Mouse (Mus musculus) olfactory bulb, adult 2 months (tissue): ENCODE data around the gene Sgta. TPM values are rescaled to one million over a fixed set of nuclear protein-coding genes. Genes with fewer than 3 reads are reported as not detected.

Experiments used
- H3K27ac ChIP-seq: fragments of 200-500 bp; 2 replicates; pipeline ENCODE4 v1.5.1; 2012; ENCODE audit warnings: low read depth, low read length; ENCODE audit not compliant: insufficient read depth
- H3K4me1 ChIP-seq: fragments of 200-500 bp; 2 replicates; pipeline ENCODE4 v1.6.1; 2012; ENCODE audit warnings: low read length; ENCODE audit not compliant: control insufficient read depth, insufficient read depth
- H3K4me3 ChIP-seq: fragments of 200-500 bp; 2 replicates; pipeline ENCODE4 v1.5.1; 2012; ENCODE audit warnings: mild to moderate bottlenecking, low read depth, low read length, moderate library complexity; ENCODE audit not compliant: insufficient read depth
- CTCF ChIP-seq: fragments of 200-500 bp; IDR thresholded peaks from 2 replicates; pipeline ENCODE4 v1.5.1; 2012; ENCODE audit warnings: low read depth, mild to moderate bottlenecking, low read length, moderate library complexity; ENCODE audit not compliant: insufficient read depth
- POLR2A ChIP-seq: fragments of 200-500 bp; IDR thresholded peaks from 2 replicates; pipeline ENCODE4 v1.6.1; 2012; ENCODE audit warnings: mild to moderate bottlenecking, low read depth, low read length, moderate library complexity; ENCODE audit not compliant: insufficient read depth
- WGBS: fragments of 180-500 bp; shearing (Covaris S2); methylation state at CpG from one replicate; pipeline ENCODE4 v1.1.7; 2018; 5-methylcytosine and 5-hydroxymethylcytosine counted together
- polyA plus RNA-seq: library from polyadenylated mRNA; stranded (reverse); fragments of >200 nt; gene quantifications from 2 replicates; pipeline ENCODE4 v1.2.4, GENCODE M21; 2012; ENCODE audit warnings: low replicate concordance; ENCODE audit not compliant: missing spikeins, insufficient read depth, insufficient read length

The Sgta gene
- polyA plus RNA-seq, 1 experiment, result not detected

DNA sequence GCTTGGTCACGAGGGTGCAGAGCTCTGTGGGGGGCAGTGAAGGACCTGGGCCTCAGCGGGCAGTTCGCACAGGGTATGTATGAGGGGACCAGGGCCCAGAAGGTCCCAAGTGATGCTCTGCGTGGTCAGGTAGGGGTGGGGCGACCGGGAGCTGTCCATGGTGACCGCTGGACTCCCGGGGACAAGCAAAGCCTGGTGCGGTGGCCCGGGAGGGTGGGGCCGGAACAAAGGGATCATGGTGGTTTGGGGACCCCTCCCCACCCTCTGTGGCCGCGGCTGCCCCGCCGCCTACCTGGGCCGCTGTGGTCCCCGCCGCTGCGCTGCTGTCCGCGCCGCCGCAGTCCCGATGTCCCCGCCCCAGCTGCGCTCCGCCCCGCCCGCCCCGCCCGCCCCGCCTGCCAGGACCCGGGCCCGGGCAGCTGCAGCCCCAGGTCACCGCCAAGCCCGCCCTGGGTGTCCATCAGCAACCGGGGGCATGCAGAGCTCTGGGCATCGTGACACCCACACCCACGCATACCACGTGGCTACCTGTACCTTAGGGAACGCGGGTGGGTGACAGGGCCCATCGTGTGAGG is 34.8 kb downstream of the Sgta start:
- 3% methylated on average over 40 of the region's 43 CpGs for WGBS
- Histone ChIP-seq H3K4me3 (peak overlapping the region; percentile 35), H3K4me1 (peaks cover 42% of the 10 kb centered on the region), H3K27ac (no peak overlapping the region)
- TF ChIP-seq POLR2A, result no peak
- no peak for TF ChIP-seq CTCF

DNA sequence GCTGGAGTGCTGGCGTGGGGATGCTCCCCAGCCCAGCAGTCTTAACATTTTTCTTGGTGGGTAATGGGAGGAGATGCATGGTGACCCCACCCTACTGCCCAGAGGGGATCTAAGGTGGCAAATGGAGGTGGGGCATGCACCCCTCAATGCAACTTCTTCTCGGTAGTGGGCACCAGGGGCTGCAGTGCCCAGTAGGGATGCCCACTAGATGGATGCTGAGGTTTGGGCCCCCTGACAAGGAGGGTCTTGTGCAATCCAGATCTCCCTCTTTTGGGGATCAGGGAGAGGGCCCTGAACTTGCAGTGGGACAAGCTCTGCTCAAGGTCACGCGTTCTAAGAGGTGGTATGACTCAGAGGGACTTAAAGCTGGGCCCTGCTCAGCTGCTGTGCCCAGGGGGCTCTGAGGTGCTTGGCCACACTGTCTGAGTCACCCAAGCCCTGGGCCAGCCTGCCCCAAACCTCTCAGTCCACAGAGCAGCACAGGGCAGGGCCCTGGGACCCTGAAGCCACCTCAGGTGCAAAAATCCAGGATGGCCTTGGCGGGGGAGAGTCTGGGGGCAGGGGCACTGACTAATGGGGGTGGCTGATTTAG is 35.5 kb downstream of the Sgta start:
- TF ChIP-seq POLR2A (no peak), CTCF (no peak)
- WGBS, result 80% methylated on average over 5 of the region's 5 CpGs
- H3K4me1 ChIP-seq, result peaks cover 35% of the 10 kb centered on the region

DNA sequence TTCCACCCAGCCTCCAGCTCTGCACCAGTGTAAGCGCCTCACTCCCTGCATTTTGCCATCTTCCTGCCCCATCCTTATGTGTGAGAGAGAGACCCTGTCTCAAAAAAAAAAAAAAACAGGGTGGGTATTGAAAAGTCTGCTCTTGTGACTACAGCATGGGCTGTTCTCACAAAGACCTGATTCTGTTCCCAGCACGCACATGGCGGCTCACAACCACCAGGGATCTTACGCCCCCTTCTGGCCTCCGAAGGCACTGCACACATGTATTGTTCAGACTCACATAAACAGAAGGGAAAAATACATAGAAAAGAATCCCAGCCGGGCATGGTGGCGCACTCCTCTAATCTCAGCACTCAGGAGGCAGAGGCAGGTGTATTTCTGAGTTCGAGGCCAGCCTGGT is 37.2 kb downstream of the Sgta start:
- TF ChIP-seq POLR2A, result no peak
- TF ChIP-seq CTCF, result no peak
- no peak overlapping the region for H3K4me3 ChIP-seq
- peaks cover 25% of the 10 kb centered on the region for H3K4me1 ChIP-seq
- no peak overlapping the region for H3K27ac ChIP-seq
- WGBS, result 71% methylated on average over 8 of the region's 8 CpGs

More for the DNA sequence above, 35.5 kb downstream of the Sgta start:
- Histone ChIP-seq H3K27ac (no peak overlapping the region), H3K4me3 (peak overlapping the region; percentile 35)

DNA sequence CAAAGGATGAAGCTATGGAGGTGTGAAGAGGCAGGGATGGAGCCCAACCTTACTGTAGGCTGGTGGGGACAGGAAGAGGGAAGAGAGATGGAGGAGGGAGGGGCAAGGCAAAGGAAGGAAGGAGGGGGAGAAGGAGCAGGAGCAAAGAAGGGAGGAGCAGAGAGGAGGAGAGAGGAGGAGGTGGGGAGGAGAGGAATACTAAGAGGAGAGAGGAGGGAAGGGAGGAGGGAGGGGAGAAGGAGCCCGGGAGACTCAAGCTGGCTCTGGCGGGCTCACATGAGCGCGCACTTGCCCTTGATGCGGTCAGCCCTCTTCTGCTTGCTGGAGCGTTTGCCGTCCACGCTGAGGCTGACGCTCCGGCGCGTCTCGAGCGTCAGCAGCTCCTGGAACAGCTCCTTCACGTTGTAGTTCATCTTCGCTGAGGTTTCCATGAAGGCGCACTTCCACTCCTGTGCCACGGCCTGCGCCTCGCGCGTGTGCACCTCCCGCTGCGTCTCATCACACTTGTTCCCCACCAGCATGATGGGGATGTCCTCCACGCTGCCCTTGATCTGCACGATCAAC is 38.4 kb downstream of the Sgta start:
- Histone ChIP-seq H3K4me1 (peaks cover 18% of the 10 kb centered on the region), H3K27ac (no peak overlapping the region), H3K4me3 (0 out of 2 replicates have a peak overlapping the region, but pooled peaks have one; percentile 23)
- WGBS, result 18% methylated on average over 26 of the region's 26 CpGs
- no peak; the same call in 1 of the 2 replicates for TF ChIP-seq CTCF
- TF ChIP-seq POLR2A, result no peak

DNA sequence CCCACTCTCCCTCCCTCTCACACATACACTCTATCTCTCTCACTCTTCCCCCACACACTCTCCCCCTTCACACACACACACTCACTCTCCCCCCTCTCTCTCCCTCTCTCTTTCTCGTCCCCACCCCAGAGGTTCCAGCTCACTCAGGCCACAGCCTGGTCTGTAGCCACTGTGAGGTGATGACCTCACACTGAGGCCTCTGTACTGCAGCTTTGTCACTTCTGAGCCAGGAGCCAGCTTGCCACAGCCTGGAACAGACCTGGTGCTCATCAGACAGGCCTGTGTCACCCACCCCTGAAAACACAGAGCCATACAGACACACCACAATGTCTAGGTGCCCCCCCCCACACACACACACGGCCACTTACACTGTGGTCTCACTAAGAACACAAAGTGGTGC is 39.8 kb downstream of the Sgta start:
- Histone ChIP-seq H3K4me3 (no peak overlapping the region), H3K27ac (no peak overlapping the region), H3K4me1 (peaks cover 15% of the 10 kb centered on the region)
- WGBS, result 51% methylated on average over 2 of the region's 2 CpGs
- TF ChIP-seq CTCF, result no peak
- TF ChIP-seq POLR2A, result no peak

DNA sequence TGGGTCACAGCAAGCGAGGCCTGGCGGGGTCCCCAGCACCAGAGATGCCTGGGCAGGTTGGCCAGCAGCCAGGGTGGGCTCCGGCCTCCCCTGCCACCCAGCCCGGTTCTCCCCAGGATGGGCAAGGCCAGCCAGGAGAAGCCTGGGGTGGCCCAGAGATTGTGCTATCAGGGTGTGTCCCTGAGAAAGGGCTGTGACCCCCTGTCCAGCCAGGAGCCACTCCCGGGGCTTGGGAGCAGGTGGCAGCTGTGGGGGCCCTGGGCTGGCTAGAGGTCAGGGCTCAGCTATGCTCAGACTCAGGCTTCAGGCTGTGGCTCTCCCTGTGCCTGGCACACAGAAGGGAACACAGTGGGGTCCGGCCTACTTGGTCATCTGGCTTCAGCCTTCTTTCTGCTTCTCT is 40.3 kb downstream of the Sgta start:
- TF ChIP-seq CTCF (no peak), POLR2A (no peak)
- 84% methylated on average over 6 of the region's 6 CpGs for WGBS
- Histone ChIP-seq H3K27ac (no peak overlapping the region), H3K4me1 (peaks cover 19% of the 10 kb centered on the region), H3K4me3 (no peak overlapping the region)

DNA sequence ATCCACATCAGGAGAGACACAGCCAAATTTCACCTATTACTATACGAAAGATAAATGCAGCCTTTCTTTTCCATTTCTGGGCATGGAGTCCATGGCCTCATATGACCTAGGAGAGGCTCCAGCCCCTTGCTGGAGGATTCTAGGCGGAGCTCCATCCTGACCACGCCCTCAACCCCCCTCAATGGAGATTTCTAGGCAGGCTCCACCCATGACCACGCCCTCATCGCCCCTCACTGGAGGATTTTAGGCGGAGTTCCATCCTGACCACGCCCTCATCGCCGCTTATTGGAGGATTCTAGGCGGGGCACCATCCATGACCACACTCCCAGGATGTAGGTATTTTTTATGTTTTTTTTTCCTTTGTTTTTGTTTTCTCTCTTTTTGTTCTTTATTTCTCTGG is 41.7 kb downstream of the Sgta start:
- Histone ChIP-seq H3K4me3 (no peak overlapping the region), H3K4me1 (peaks cover 21% of the 10 kb centered on the region), H3K27ac (no peak overlapping the region)
- 44% methylated on average over 10 of the region's 10 CpGs for WGBS
- TF ChIP-seq POLR2A (no peak), CTCF (no peak)

DNA sequence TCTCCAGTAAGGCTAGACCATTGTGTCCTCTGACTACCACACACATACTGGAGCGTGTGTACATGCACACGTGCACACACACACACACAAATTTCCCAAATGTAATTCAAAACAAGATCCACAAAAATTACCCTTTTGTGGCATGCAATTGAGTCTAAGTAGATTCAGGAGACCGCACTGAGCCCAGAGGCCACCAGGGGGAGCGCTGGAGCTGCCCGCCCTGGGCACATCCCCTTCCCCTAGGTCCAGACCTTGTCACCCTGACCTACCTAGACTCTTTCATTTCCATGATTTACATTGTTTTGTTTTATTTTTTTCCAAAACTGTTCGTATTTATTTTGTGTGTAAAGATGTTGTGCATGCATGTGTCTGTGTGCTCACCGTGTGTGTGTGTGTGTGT is 43.3 kb downstream of the Sgta start:
- WGBS, result 9% methylated on average over 7 of the region's 7 CpGs

DNA sequence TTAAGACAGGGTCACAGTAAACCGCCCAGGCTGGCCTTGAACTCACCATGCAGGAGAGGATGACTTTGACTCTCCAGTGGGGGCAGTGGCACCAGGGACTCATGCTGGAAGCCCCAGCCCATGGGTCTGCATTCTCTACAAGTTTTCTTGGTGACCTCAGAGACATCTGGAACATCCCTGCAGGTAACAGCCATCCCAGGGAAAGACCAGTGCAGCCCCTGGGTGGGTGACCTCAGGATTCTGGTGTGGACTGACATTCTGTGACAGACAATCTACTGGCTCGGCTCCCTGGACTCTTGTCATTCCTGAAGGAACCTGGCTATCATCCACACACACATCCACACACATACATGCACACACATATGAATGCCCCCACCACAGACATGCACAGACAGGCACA is 44.3 kb downstream of the Sgta start:
- WGBS, result 86% methylated on average over 2 of the region's 2 CpGs
- H3K27ac ChIP-seq, result no peak overlapping the region
- no peak overlapping the region for H3K4me3 ChIP-seq
- H3K4me1 ChIP-seq, result 0 out of 2 replicates have a peak, but pooled peaks cover 9% of the 10 kb centered on the region
- no peak for TF ChIP-seq POLR2A
- TF ChIP-seq CTCF, result no peak

More for the DNA sequence above, 43.3 kb downstream of the Sgta start:
- Histone ChIP-seq H3K27ac (no peak overlapping the region), H3K4me1 (peaks cover 16% of the 10 kb centered on the region), H3K4me3 (no peak overlapping the region)
- no peak for TF ChIP-seq POLR2A
- TF ChIP-seq CTCF, result peak; percentile 87
